Mouse (Mus musculus): Measurements from ENCODE around the gene Kdm2b.

DNA sequence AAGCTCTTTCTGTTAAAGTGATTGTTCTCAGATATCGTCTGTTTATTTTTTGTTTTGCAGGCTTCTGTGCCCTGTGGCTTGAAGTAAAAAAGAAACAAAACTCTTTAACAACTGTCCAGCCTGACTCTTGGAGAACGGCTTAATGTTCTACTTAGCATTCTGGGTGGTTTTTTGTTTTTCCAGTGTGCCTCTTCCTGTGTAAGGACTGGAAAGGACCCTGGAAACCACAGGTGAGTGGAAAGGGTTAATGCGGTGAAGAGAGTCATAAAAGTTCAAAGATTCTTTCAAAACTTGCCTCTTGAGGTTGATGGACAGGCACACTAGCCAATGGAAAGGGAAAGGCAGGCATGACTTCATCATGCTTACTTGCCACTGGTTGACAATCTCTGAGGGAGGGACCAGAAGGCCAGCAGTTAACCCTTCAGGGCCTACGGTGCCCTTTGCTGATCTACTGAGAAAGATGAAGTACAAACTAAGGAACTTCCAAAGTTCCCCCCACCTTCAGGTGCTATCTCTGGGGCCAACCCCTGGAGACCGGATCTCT is 4.8 kb upstream of the Kdm2b start:
- TF ChIP-seq GATA1 (IDR thresholded peaks at IDR 0.05; ENCODE audit: low read length): no peak
- TF ChIP-seq TAL1 (IDR thresholded peaks at IDR 0.05; ENCODE audit: low read length): no peak

Data from erythroblast, embryonic 14.5 days (primary cell).